Mouse (Mus musculus) MEL (cell line): ENCODE results near the gene Enpep. TPM values are rescaled to one million over a fixed set of nuclear protein-coding genes. Genes with fewer than 3 reads are reported as not detected.
A peak's percentile ranks its signal among the peaks of the same experiment; 100 is the strongest.

ENCODE experiments used
- DNase-seq: peaks from one replicate; pipeline ENCODE4 v3.0.0; 2011; ENCODE audit warnings: low read depth, low spot score
- H3K27ac ChIP-seq: 2 replicates; pipeline ENCODE4 v1.5.1; 2012; ENCODE audit warnings: low read depth, mild to moderate bottlenecking, control low read depth, low read length, moderate library complexity; ENCODE audit not compliant: control insufficient read depth
- H3K27me3 ChIP-seq, 2 experiments: fragments of 150-350 bp in 1 of 2; sonication (generic) in 1 of 2; 2 replicates each; pipeline ENCODE4 v1.6.1; 2012; ENCODE audit warnings: low read length in 2 of 2, mild to moderate bottlenecking in 2 of 2, improper control_type of control experiment in 1 of 2, moderate library complexity in 1 of 2; ENCODE audit not compliant: insufficient read depth in 2 of 2, control insufficient read depth in 1 of 2
- H3K36me3 ChIP-seq, 2 experiments: 2 replicates each; pipeline ENCODE4 v1.6.1; 2012 to 2014; ENCODE audit warnings: low read length in 2 of 2, improper control_type of control experiment in 1 of 2, inconsistent platforms in 1 of 2, mild to moderate bottlenecking in 1 of 2; ENCODE audit not compliant: insufficient read depth in 2 of 2, control insufficient read depth in 1 of 2
- H3K4me1 ChIP-seq, 2 experiments: fragments of 150-350 bp in 1 of 2; sonication (generic) in 1 of 2; 2 replicates each; pipeline ENCODE4 v1.6.1; 2012; ENCODE audit warnings: low read length in 2 of 2, improper control_type of control experiment in 1 of 2, mild to moderate bottlenecking in 1 of 2; ENCODE audit not compliant: insufficient read depth in 2 of 2, control insufficient read depth in 1 of 2
- H3K4me3 ChIP-seq, 2 experiments: fragments of 150-350 bp in 1 of 2; sonication (generic) in 1 of 2; 2 replicates each; pipeline ENCODE4 v1.5.1; 2012; ENCODE audit warnings: low read depth in 2 of 2, low read length in 2 of 2, mild to moderate bottlenecking in 2 of 2, moderate library complexity in 2 of 2, control low read depth in 1 of 2, improper control_type of control experiment in 1 of 2; ENCODE audit not compliant: control insufficient read depth in 1 of 2, insufficient read depth in 1 of 2
- H3K79me2 ChIP-seq: 2 replicates; pipeline ENCODE4 v1.6.1; 2012; ENCODE audit warnings: mild to moderate bottlenecking, low read length, moderate library complexity; ENCODE audit not compliant: control insufficient read depth, poor library complexity, insufficient read depth
- H3K9ac ChIP-seq: 2 replicates; pipeline ENCODE4 v1.6.1; 2012; ENCODE audit warnings: low read depth, mild to moderate bottlenecking, control low read depth, low read length, moderate library complexity; ENCODE audit not compliant: control insufficient read depth, poor library complexity, severe bottlenecking
- H3K9me3 ChIP-seq: fragments of 150-350 bp; sonication (generic); replicated peaks from 2 replicates; pipeline ENCODE4 v1.6.1; 2012; ENCODE audit warnings: mild to moderate bottlenecking, low read length, improper control_type of control experiment, moderate library complexity; ENCODE audit not compliant: insufficient read depth
- BHLHE40 ChIP-seq: IDR thresholded peaks from 2 replicates; pipeline ENCODE4 v1.6.1; 2012; ENCODE audit warnings: low read depth, mild to moderate bottlenecking, inconsistent platforms, low read length, improper control_type of control experiment, borderline replicate concordance
- CHD1 ChIP-seq: IDR thresholded peaks from 2 replicates; pipeline ENCODE4 v1.6.1; 2012; ENCODE audit warnings: low read depth, mild to moderate bottlenecking, inconsistent platforms, low read length, improper control_type of control experiment
- CHD2 ChIP-seq: IDR thresholded peaks from 2 replicates; pipeline ENCODE4 v1.6.1; 2011; ENCODE audit warnings: low read length, improper control_type of control experiment
- CTCF ChIP-seq, 3 experiments: IDR thresholded peaks in 2 of 3; conservative IDR thresholded peaks in 1 of 3; 2 replicates each; pipeline ENCODE4 v1.5.1; 2011 to 2012; ENCODE audit warnings: low read length in 3 of 3, low read depth in 2 of 3, mild to moderate bottlenecking in 2 of 3, improper control_type of control experiment in 1 of 3, inconsistent platforms in 1 of 3, mixed read lengths in 1 of 3, moderate library complexity in 1 of 3; ENCODE audit not compliant: control insufficient read depth in 1 of 3, insufficient read depth in 1 of 3, poor library complexity in 1 of 3, severe bottlenecking in 1 of 3
- E2F4 ChIP-seq: IDR thresholded peaks from 2 replicates; pipeline ENCODE4 v1.6.1; 2011; ENCODE audit warnings: low read depth, low read length, improper control_type of control experiment, borderline replicate concordance
- ELF1 ChIP-seq: IDR thresholded peaks from 2 replicates; pipeline ENCODE4 v1.6.1; 2014; ENCODE audit warnings: low read depth, mild to moderate bottlenecking, inconsistent platforms, low read length, improper control_type of control experiment, moderate library complexity
- EP300 ChIP-seq, 2 experiments: IDR thresholded peaks; 2 replicates each; pipeline ENCODE4 v1.6.1; 2011; ENCODE audit warnings: improper control_type of control experiment in 2 of 2, low read length in 2 of 2, low read depth in 1 of 2, mild to moderate bottlenecking in 1 of 2
- ETS1 ChIP-seq: IDR thresholded peaks from 2 replicates; pipeline ENCODE4 v1.6.1; 2012; ENCODE audit warnings: low read depth, mild to moderate bottlenecking, inconsistent platforms, low read length, improper control_type of control experiment, moderate library complexity
- GABPA ChIP-seq: IDR thresholded peaks from 2 replicates; pipeline ENCODE4 v1.6.1; 2012; ENCODE audit warnings: low read depth, mild to moderate bottlenecking, inconsistent platforms, low read length, improper control_type of control experiment, moderate library complexity
- HCFC1 ChIP-seq: IDR thresholded peaks from 2 replicates; pipeline ENCODE4 v1.6.1; 2012; ENCODE audit warnings: low read depth, mild to moderate bottlenecking, inconsistent platforms, low read length, improper control_type of control experiment, moderate library complexity
- JUND ChIP-seq: IDR thresholded peaks from 2 replicates; pipeline ENCODE4 v1.6.1; 2011; ENCODE audit warnings: low read depth, mild to moderate bottlenecking, improper control_type of control experiment, low read length
- KAT2A ChIP-seq: conservative IDR thresholded peaks from 2 replicates; pipeline ENCODE4 v1.6.1; 2012; ENCODE audit warnings: low read depth, low read length, improper control_type of control experiment, inconsistent platforms
- MAX ChIP-seq: IDR thresholded peaks from 2 replicates; pipeline ENCODE4 v1.6.1; 2011; ENCODE audit warnings: low read length, improper control_type of control experiment
- MAZ ChIP-seq: IDR thresholded peaks from 2 replicates; pipeline ENCODE4 v1.6.1; 2012; ENCODE audit warnings: low read depth, mild to moderate bottlenecking, inconsistent platforms, low read length, improper control_type of control experiment
- MEF2A ChIP-seq: IDR thresholded peaks from 2 replicates; pipeline ENCODE4 v1.6.1; 2014; ENCODE audit warnings: low read depth, mild to moderate bottlenecking, inconsistent platforms, low read length, improper control_type of control experiment; ENCODE audit not compliant: poor library complexity, insufficient replicate concordance, severe bottlenecking; ENCODE audit errors: extremely low read depth
- MXI1 ChIP-seq: IDR thresholded peaks from 2 replicates; pipeline ENCODE4 v1.6.1; 2011; ENCODE audit warnings: mild to moderate bottlenecking, low read depth, low read length, improper control_type of control experiment
- NELFE ChIP-seq: IDR thresholded peaks from 2 replicates; pipeline ENCODE4 v1.6.1; 2011; ENCODE audit warnings: low read depth, low read length, improper control_type of control experiment
- POLR2A ChIP-seq, 2 experiments: IDR thresholded peaks; 2 replicates each; pipeline ENCODE4 v1.6.1; 2011 to 2012; ENCODE audit warnings: low read length in 2 of 2, mild to moderate bottlenecking in 2 of 2, control low read depth in 1 of 2, improper control_type of control experiment in 1 of 2, low read depth in 1 of 2, moderate library complexity in 1 of 2; ENCODE audit not compliant: control insufficient read depth in 1 of 2, insufficient read depth in 1 of 2, poor library complexity in 1 of 2
- POLR2AphosphoS2 ChIP-seq: IDR thresholded peaks from 2 replicates; pipeline ENCODE4 v1.6.1; 2011; ENCODE audit warnings: low read length, improper control_type of control experiment
- RAD21 ChIP-seq: IDR thresholded peaks from 2 replicates; pipeline ENCODE4 v1.6.1; 2011; ENCODE audit warnings: mild to moderate bottlenecking, low read depth, low read length, improper control_type of control experiment
- RCOR1 ChIP-seq: IDR thresholded peaks from 2 replicates; pipeline ENCODE4 v1.6.1; 2012; ENCODE audit warnings: low read depth, mild to moderate bottlenecking, inconsistent platforms, low read length, improper control_type of control experiment
- SMC3 ChIP-seq: IDR thresholded peaks from 2 replicates; pipeline ENCODE4 v1.6.1; 2011; ENCODE audit warnings: low read depth, low read length, improper control_type of control experiment
- TAL1 ChIP-seq: IDR thresholded peaks from 2 replicates; pipeline ENCODE4 v1.6.1; 2012; ENCODE audit warnings: mild to moderate bottlenecking, inconsistent platforms, low read length, moderate library complexity, mixed read lengths
- TCF12 ChIP-seq: IDR thresholded peaks from 2 replicates; pipeline ENCODE4 v1.6.1; 2014; ENCODE audit warnings: low read depth, mild to moderate bottlenecking, inconsistent platforms, low read length, improper control_type of control experiment, moderate library complexity
- UBTF ChIP-seq: IDR thresholded peaks from 2 replicates; pipeline ENCODE4 v1.6.1; 2012; ENCODE audit warnings: low read depth, mild to moderate bottlenecking, inconsistent platforms, low read length, improper control_type of control experiment, moderate library complexity, borderline replicate concordance; ENCODE audit not compliant: insufficient read depth
- USF1 ChIP-seq: IDR thresholded peaks from 2 replicates; pipeline ENCODE4 v1.6.1; 2014; ENCODE audit warnings: low read depth, mild to moderate bottlenecking, inconsistent platforms, low read length, improper control_type of control experiment, moderate library complexity
- USF2 ChIP-seq, 2 experiments: IDR thresholded peaks; 2 replicates each; pipeline ENCODE4 v1.6.1; 2011 to 2012; ENCODE audit warnings: improper control_type of control experiment in 2 of 2, low read length in 2 of 2, borderline replicate concordance in 1 of 2, inconsistent platforms in 1 of 2, low read depth in 1 of 2, mild to moderate bottlenecking in 1 of 2; ENCODE audit not compliant: insufficient read depth in 1 of 2
- ZC3H11A ChIP-seq: IDR thresholded peaks from 2 replicates; pipeline ENCODE4 v1.6.1; 2012; ENCODE audit warnings: low read depth, mild to moderate bottlenecking, inconsistent platforms, low read length, improper control_type of control experiment
- ZMIZ1 ChIP-seq: IDR thresholded peaks from 2 replicates; pipeline ENCODE4 v1.6.1; 2012; ENCODE audit warnings: low read depth, mild to moderate bottlenecking, inconsistent platforms, low read length, improper control_type of control experiment, moderate library complexity
- ZNF384 ChIP-seq: IDR thresholded peaks from 2 replicates; pipeline ENCODE4 v1.6.1; 2012; ENCODE audit warnings: low read depth, mild to moderate bottlenecking, inconsistent platforms, low read length, improper control_type of control experiment
- polyA plus RNA-seq, 2 experiments: library from polyadenylated mRNA; stranded (reverse) in 1 of 2; unstranded in 1 of 2; fragments of >175 nt in 1 of 2; fragments of >200 nt in 1 of 2; gene quantifications; 2 replicates each; pipeline versions ENCODE4 v1.2.1 to v1.2.4; 2012; ENCODE audit warnings: low replicate concordance in 2 of 2, low read depth in 1 of 2; ENCODE audit not compliant: insufficient read length in 2 of 2, insufficient read depth in 1 of 2, missing spikeins in 1 of 2
- total RNA-seq: library from RNA; depleted of rRNA; stranded (reverse); fragments of 300-350 nt; gene quantifications from 2 replicates; pipeline ENCODE4 v1.2.3, GENCODE M21; 2012

Gene Enpep
- total and polyA plus RNA-seq, 3 experiments, result not detected

DNA sequence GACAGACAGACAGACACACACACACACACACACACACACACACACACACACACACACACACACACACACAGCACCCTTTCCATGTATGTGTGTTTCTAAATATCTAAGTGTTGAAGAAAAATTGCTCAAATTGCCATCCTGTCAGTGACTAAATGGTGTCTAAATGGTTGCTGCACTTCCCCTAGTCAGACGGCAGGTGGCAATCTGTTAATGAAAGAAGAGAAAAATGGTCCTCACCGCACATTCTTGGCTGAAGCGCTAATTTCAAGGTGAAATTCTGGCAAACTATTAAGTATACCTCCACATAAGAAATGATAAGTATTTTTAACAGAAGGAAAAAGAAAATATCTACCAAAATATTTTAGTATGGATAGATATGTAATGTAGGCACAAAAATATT, 28.6 kb downstream of the Enpep start:
- Histone ChIP-seq H3K27ac (no peak overlapping the region), H3K79me2 (no peaks in the 10 kb centered on the region), H3K9ac (no peak overlapping the region), H3K36me3 (no peaks in the 10 kb centered on the region), H3K4me1 (no peaks in the 10 kb centered on the region), H3K27me3 (no peaks in the 10 kb centered on the region), H3K9me3 (no peaks in the 10 kb centered on the region), H3K4me3 (no peak overlapping the region)
- DNase-seq, result peak; percentile 61
- no peak for TF ChIP-seq E2F4
- peak; percentile 81 for TF ChIP-seq ZC3H11A
- peak; percentile 86 for TF ChIP-seq RAD21
- TF ChIP-seq EP300 (IDR thresholded peaks at IDR 0.05; ENCODE audit: low read depth in 1 of 2, low read length in 2 of 2), result no peak
- TF ChIP-seq ETS1, result no peak
- TF ChIP-seq CTCF (IDR thresholded peaks at IDR 0.05 in 2 of 3, conservative IDR thresholded peaks at IDR 0.05 in 1 of 3; ENCODE audit: control insufficient read depth in 1 of 3, insufficient read depth in 1 of 3, low read depth in 2 of 3, low read length in 3 of 3, poor library complexity in 1 of 3, severe bottlenecking in 1 of 3), result peak; percentile 49 to 88 (median 56)
- peak; percentile 97 for TF ChIP-seq SMC3
- TF ChIP-seq MAZ, result no peak

DNA sequence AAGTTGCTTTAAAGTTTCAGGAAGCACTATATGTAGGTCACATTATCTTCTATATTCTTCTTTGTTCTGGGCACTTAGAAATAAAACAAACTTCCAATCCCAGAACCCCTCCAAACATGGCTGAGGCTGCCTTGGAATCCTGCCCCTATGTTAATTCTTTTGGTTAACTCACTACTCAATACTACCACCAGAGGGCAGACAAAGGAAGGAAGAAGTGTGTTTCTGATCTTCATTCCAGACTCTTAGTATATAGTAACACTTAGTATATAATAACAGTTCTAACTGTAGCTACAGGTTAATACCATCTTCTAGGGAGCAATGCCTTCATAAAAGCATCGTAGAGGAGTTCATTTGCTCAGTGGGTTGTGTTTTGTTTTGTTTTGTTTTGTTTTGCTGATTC, 32.6 kb downstream of the Enpep start:
- H3K27ac ChIP-seq, result no peak overlapping the region
- H3K4me1 ChIP-seq, result no peaks in the 10 kb centered on the region
- H3K4me3 ChIP-seq, result no peak overlapping the region
- TF ChIP-seq JUND (no peak), USF1 (no peak), GABPA (no peak), BHLHE40 (no peak), E2F4 (no peak), ETS1 (no peak), POLR2A (IDR thresholded peaks at IDR 0.05; ENCODE audit: control insufficient read depth in 1 of 2, insufficient read depth in 1 of 2, low read depth in 1 of 2, low read length in 2 of 2, poor library complexity in 1 of 2) (no peak), ZNF384 (no peak), RCOR1 (no peak), NELFE (no peak), MAZ (no peak), MEF2A (no peak), CHD2 (no peak), MXI1 (no peak), KAT2A (no peak), POLR2AphosphoS2 (no peak), CTCF (IDR thresholded peaks at IDR 0.05 in 2 of 3, conservative IDR thresholded peaks at IDR 0.05 in 1 of 3; ENCODE audit: control insufficient read depth in 1 of 3, insufficient read depth in 1 of 3, low read depth in 2 of 3, low read length in 3 of 3, poor library complexity in 1 of 3, severe bottlenecking in 1 of 3) (peak; percentile 30 to 84 (median 48)), SMC3 (peak; percentile 85), CHD1 (no peak), ELF1 (no peak), TAL1 (no peak), MAX (no peak), RAD21 (peak; percentile 80), ZMIZ1 (no peak), UBTF (no peak), USF2 (IDR thresholded peaks at IDR 0.05; ENCODE audit: borderline replicate concordance in 1 of 2, insufficient read depth in 1 of 2, low read depth in 1 of 2, low read length in 2 of 2) (no peak), HCFC1 (no peak), TCF12 (no peak), ZC3H11A (peak; percentile 67)

More for the DNA sequence above, 32.6 kb downstream of the Enpep start:
- Histone ChIP-seq H3K79me2 (no peaks in the 10 kb centered on the region), H3K9me3 (no peaks in the 10 kb centered on the region), H3K36me3 (no peaks in the 10 kb centered on the region), H3K27me3 (no peaks in the 10 kb centered on the region), H3K9ac (no peak overlapping the region)
- peak; percentile 62 for DNase-seq
